Comparison of ENCODE assay signal across 9 mouse cellular contexts in the genomic region with DNA sequence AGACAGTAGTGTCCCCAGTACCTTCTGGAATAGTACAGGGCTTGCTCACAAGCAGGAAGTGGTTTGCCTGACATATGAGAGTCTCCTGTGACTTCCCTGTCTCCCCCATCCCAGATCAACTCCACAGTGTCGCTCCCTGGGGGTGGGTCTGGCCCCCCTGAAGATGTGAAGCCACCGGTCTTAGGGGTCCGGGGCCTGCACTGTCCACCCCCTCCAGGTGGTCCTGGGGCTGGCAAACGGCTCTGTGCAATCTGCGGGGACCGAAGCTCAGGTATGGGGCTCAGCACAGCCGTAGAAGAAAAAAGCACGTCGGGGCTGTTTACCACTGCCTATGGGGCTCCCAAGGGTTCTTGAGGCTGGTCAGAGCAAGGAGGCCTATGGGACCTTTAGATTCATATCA. TPM values are rescaled to one million over a fixed set of nuclear protein-coding genes. Genes with fewer than 3 reads are reported as not detected.
DNase-seq lines count a peak whose midpoint lies in the region; ATAC-seq and TF ChIP-seq lines count a peak whose summit lies in the region.
"Had no signal": no experiment of that assay in that cellular context is flagged by ENCODE, and none has a peak within 500 bp of the region (broad histone marks: within the 10 kb centered on the region; RNA-seq: fewer than 3 reads in every experiment).

No protein-coding gene starts in this region.

- peak; percentile 96 for DNase-seq in heart, adult 11 months
- no peak for DNase-seq in heart, adult 9 months (ENCODE audit: low spot score in 2 of 2)
- peak; percentile 34 for DNase-seq in right cerebral cortex, postnatal 4 days
- no peak for DNase-seq in right cerebral cortex, adult 18-20 months
- no peak for DNase-seq in hindbrain, embryonic 14.5 days (ENCODE audit: low spot score)
- DNase-seq in midbrain, postnatal 0 days (ENCODE audit: low spot score) = no peak
- DNase-seq in spleen, postnatal 36 days (ENCODE audit: low spot score in 2 of 2) = no peak
- no peak for DNase-seq in lung, postnatal 36 days

- H3K4me3 ChIP-seq in hindbrain, embryonic 14.5 days (replicated peaks; ENCODE audit: low read length) = no peak overlapping the region
- H3K4me3 ChIP-seq in midbrain, postnatal 0 days (ENCODE audit: low read depth, low read length) = no peak overlapping the region

- no peaks in the 10 kb centered on the region for H3K9me3 ChIP-seq in hindbrain, embryonic 14.5 days (ENCODE audit: control insufficient read depth, low read length)
- H3K9me3 ChIP-seq in midbrain, postnatal 0 days (ENCODE audit: low read length) = no peaks in the 10 kb centered on the region

- no peak for ATAC-seq in hindbrain, embryonic 14.5 days (ENCODE audit: low FRiP score)
- no peak for ATAC-seq in midbrain, postnatal 0 days (ENCODE audit: low FRiP score)
- ATAC-seq: Patski had no signal

- peaks cover 65% of the 10 kb centered on the region for H3K36me3 ChIP-seq in hindbrain, embryonic 14.5 days (replicated peaks; ENCODE audit: control insufficient read depth, insufficient read depth)
- H3K36me3 ChIP-seq in midbrain, postnatal 0 days (ENCODE audit: insufficient read depth, low read length) = peaks cover 39% of the 10 kb centered on the region

- no peak for TF ChIP-seq CTCF in midbrain, postnatal 0 days (IDR thresholded peaks at IDR 0.05)

- H3K4me2 ChIP-seq in hindbrain, embryonic 14.5 days (replicated peaks) = 0 out of 2 replicates have a peak overlapping the region, but pooled peaks have one; percentile 4
- peak overlapping the region; percentile 97; the same call in 1 of the 2 replicates for H3K4me2 ChIP-seq in midbrain, postnatal 0 days (ENCODE audit: low read depth, low read length, poor library complexity, severe bottlenecking)

- no peak overlapping the region for H3K27ac ChIP-seq in hindbrain, embryonic 14.5 days
- H3K27ac ChIP-seq in midbrain, postnatal 0 days (ENCODE audit: low read depth, low read length) = no peak overlapping the region

- WGBS in hindbrain, embryonic 14.5 days = 96% methylated on average over 9 of the region's 9 CpGs
- 90% methylated on average over 9 of the region's 9 CpGs for WGBS in midbrain, postnatal 0 days

- H3K9ac ChIP-seq in hindbrain, embryonic 14.5 days = no peak overlapping the region; the same call in 1 of the 2 replicates
- H3K9ac ChIP-seq in midbrain, postnatal 0 days (replicated peaks; ENCODE audit: low read length, poor library complexity, severe bottlenecking) = no peak overlapping the region; the same call in 1 of the 2 replicates

- H3K4me1 ChIP-seq in hindbrain, embryonic 14.5 days (replicated peaks; ENCODE audit: control insufficient read depth, insufficient read depth, low read length) = peaks cover 38% of the 10 kb centered on the region
- H3K4me1 ChIP-seq in midbrain, postnatal 0 days (ENCODE audit: insufficient read depth, low read length) = peaks cover 20% of the 10 kb centered on the region

- H3K27me3 ChIP-seq in hindbrain, embryonic 14.5 days (ENCODE audit: control insufficient read depth, insufficient read depth, low read length) = no peaks in the 10 kb centered on the region
- no peaks in the 10 kb centered on the region for H3K27me3 ChIP-seq in midbrain, postnatal 0 days (ENCODE audit: insufficient read depth, low read length)
- H3K27me3 ChIP-seq: Patski had no signal

RNA-seq across cellular contexts. Expression of a gene that starts 1.8 kb away (rescaled TPM):
- 32.2 and 34.5 TPM in 2 replicates for polyA plus RNA-seq in hindbrain, embryonic 14.5 days (2014; fragmentation: Nextera tagmentation; extraction: Ambion mirVana)
- 53.6 and 61.2 TPM in 2 replicates for total RNA-seq in midbrain, postnatal 0 days (2014; rRNA removed)
- 52.7 and 53.7 TPM in 2 replicates for polyA plus RNA-seq in midbrain, postnatal 0 days (2015; fragmentation: Nextera tagmentation; extraction: Ambion mirVana)

RNA-seq across cellular contexts. Expression of a gene that starts 2.0 kb away (rescaled TPM):
- polyA plus RNA-seq in hindbrain, embryonic 14.5 days (2014; fragmentation: Nextera tagmentation; extraction: Ambion mirVana) = 87.1 and 97.0 TPM in 2 replicates
- total RNA-seq in midbrain, postnatal 0 days (2014; rRNA removed) = 170 and 229 TPM in 2 replicates
- 152 and 156 TPM in 2 replicates for polyA plus RNA-seq in midbrain, postnatal 0 days (2015; fragmentation: Nextera tagmentation; extraction: Ambion mirVana)

RNA-seq across cellular contexts. Expression of a gene that starts 5.6 kb away (rescaled TPM):
- polyA plus RNA-seq in hindbrain, embryonic 14.5 days (2014; fragmentation: Nextera tagmentation; extraction: Ambion mirVana) = 64.3 and 67.3 TPM in 2 replicates
- total RNA-seq in midbrain, postnatal 0 days (2014; rRNA removed) = 58.4 and 67.6 TPM in 2 replicates
- 53.6 and 54.7 TPM in 2 replicates for polyA plus RNA-seq in midbrain, postnatal 0 days (2015; fragmentation: Nextera tagmentation; extraction: Ambion mirVana)

RNA-seq across cellular contexts. Expression of a gene that starts 5.8 kb away (rescaled TPM):
- polyA plus RNA-seq in hindbrain, embryonic 14.5 days (2014; fragmentation: Nextera tagmentation; extraction: Ambion mirVana) = 2.7 and 3.4 TPM in 2 replicates
- 17.9 and 24.3 TPM in 2 replicates for total RNA-seq in midbrain, postnatal 0 days (2014; rRNA removed)
- 4.1 and 4.6 TPM in 2 replicates for polyA plus RNA-seq in midbrain, postnatal 0 days (2015; fragmentation: Nextera tagmentation; extraction: Ambion mirVana)

RNA-seq across cellular contexts. Expression of a gene that starts 9.0 kb away (rescaled TPM):
- 6.3 and 7.8 TPM in 2 replicates for polyA plus RNA-seq in hindbrain, embryonic 14.5 days (2014; fragmentation: Nextera tagmentation; extraction: Ambion mirVana)
- total RNA-seq in midbrain, postnatal 0 days (2014; rRNA removed) = 19.5 and 23.4 TPM in 2 replicates
- 17.3 and 19.5 TPM in 2 replicates for polyA plus RNA-seq in midbrain, postnatal 0 days (2015; fragmentation: Nextera tagmentation; extraction: Ambion mirVana)

Comparison
In these comparisons a context has a peak if more than half of its experiments do, and no peak if none do; other contexts are left out.
1. DNase-seq: peak in heart, adult 11 months (single experiment) and right cerebral cortex, postnatal 4 days (single experiment); none in heart, adult 9 months (0 of 2), right cerebral cortex, adult 18-20 months (single experiment), hindbrain, embryonic 14.5 days (single experiment), midbrain, postnatal 0 days (single experiment), spleen, postnatal 36 days (0 of 2) and lung, postnatal 36 days (single experiment).